Mouse (Mus musculus): ENCODE data around the gene Ptch2. TPM values are rescaled to one million over a fixed set of nuclear protein-coding genes. Genes with fewer than 3 reads are reported as not detected.

Ptch2 gene
- polyA plus RNA-seq, 1 experiment: 0.20 TPM

GRCm38 (mm10) chr4:117136034-117136433 lies 40.2 kb downstream of the Ptch2 start:
- H3K27me3 ChIP-seq (ENCODE audit: control insufficient read depth, insufficient read depth, insufficient read length): no peaks in the 10 kb centered on the region
- H3ac ChIP-seq (ENCODE audit: control insufficient read depth, insufficient read length, low read depth): no peak overlapping the region
- H3K79me3 ChIP-seq (ENCODE audit: low read depth): peaks cover 11% of the 10 kb centered on the region
- TF ChIP-seq CEBPB (IDR thresholded peaks at IDR 0.05; ENCODE audit: low read depth) (no peak), CTCF (IDR thresholded peaks at IDR 0.05; ENCODE audit: control insufficient read depth, insufficient read depth, insufficient read length) (no peak), FOSL1 (IDR thresholded peaks at IDR 0.05; ENCODE audit: insufficient read depth, low read length, poor library complexity, severe bottlenecking) (no peak), MAX (IDR thresholded peaks at IDR 0.05) (no peak), USF1 (IDR thresholded peaks at IDR 0.05; ENCODE audit: low read depth) (no peak), MYOD1 (IDR thresholded peaks at IDR 0.05; ENCODE audit: control insufficient read depth, insufficient read length, low read depth) (no peak), MYOG (IDR thresholded peaks at IDR 0.05; ENCODE audit: control insufficient read depth, extremely low read depth, insufficient read length) (no peak)
- H3K79me2 ChIP-seq (ENCODE audit: control insufficient read depth, insufficient read depth): peaks cover 25% of the 10 kb centered on the region
- no peak overlapping the region for H3K4me3 ChIP-seq (ENCODE audit: insufficient read depth, poor library complexity, severe bottlenecking)
- peaks cover 5% of the 10 kb centered on the region for H3K36me3 ChIP-seq (ENCODE audit: control insufficient read depth, insufficient read depth)

- Histone ChIP-seq H3K27me3 (ENCODE audit: control insufficient read depth, insufficient read depth, insufficient read length) (no peaks in the 10 kb centered on the region), H3K36me3 (ENCODE audit: control insufficient read depth, insufficient read depth) (no peaks in the 10 kb centered on the region), H3K79me2 (ENCODE audit: control insufficient read depth, insufficient read depth) (peaks cover 2% of the 10 kb centered on the region), H3ac (ENCODE audit: control insufficient read depth, insufficient read length, low read depth) (no peak overlapping the region), H3K4me3 (ENCODE audit: insufficient read depth, poor library complexity, severe bottlenecking) (no peak overlapping the region), H3K79me3 (ENCODE audit: low read depth) (no peaks in the 10 kb centered on the region)
- TF ChIP-seq USF1 (IDR thresholded peaks at IDR 0.05; ENCODE audit: low read depth) (no peak), MYOG (IDR thresholded peaks at IDR 0.05; ENCODE audit: control insufficient read depth, extremely low read depth, insufficient read length) (no peak), FOSL1 (IDR thresholded peaks at IDR 0.05; ENCODE audit: insufficient read depth, low read length, poor library complexity, severe bottlenecking) (no peak), MYOD1 (IDR thresholded peaks at IDR 0.05; ENCODE audit: control insufficient read depth, insufficient read length, low read depth) (no peak), MAX (IDR thresholded peaks at IDR 0.05) (no peak), CTCF (IDR thresholded peaks at IDR 0.05; ENCODE audit: control insufficient read depth, insufficient read depth, insufficient read length) (no peak), CEBPB (IDR thresholded peaks at IDR 0.05; ENCODE audit: low read depth) (no peak)
Measured at GRCm38 (mm10) chr4:117138295-117139216, 42.7 kb downstream of the Ptch2 start.

GRCm38 (mm10) chr4:117139217-117139612 lies 43.3 kb downstream of the Ptch2 start:
- Histone ChIP-seq H3K79me2 (ENCODE audit: control insufficient read depth, insufficient read depth) (no peaks in the 10 kb centered on the region), H3K4me3 (ENCODE audit: insufficient read depth, poor library complexity, severe bottlenecking) (no peak overlapping the region), H3ac (ENCODE audit: control insufficient read depth, insufficient read length, low read depth) (no peak overlapping the region), H3K79me3 (ENCODE audit: low read depth) (no peaks in the 10 kb centered on the region), H3K36me3 (ENCODE audit: control insufficient read depth, insufficient read depth) (no peaks in the 10 kb centered on the region), H3K27me3 (ENCODE audit: control insufficient read depth, insufficient read depth, insufficient read length) (no peaks in the 10 kb centered on the region)
- TF ChIP-seq CTCF (IDR thresholded peaks at IDR 0.05; ENCODE audit: control insufficient read depth, insufficient read depth, insufficient read length) (peak; percentile 20), MAX (IDR thresholded peaks at IDR 0.05) (peak; percentile 97), CEBPB (IDR thresholded peaks at IDR 0.05; ENCODE audit: low read depth) (no peak), USF1 (IDR thresholded peaks at IDR 0.05; ENCODE audit: low read depth) (peak; percentile 94)

- H3ac ChIP-seq (ENCODE audit: control insufficient read depth, insufficient read length, low read depth): no peak overlapping the region
- no peaks in the 10 kb centered on the region for H3K27me3 ChIP-seq (ENCODE audit: control insufficient read depth, insufficient read depth, insufficient read length)
- no peaks in the 10 kb centered on the region for H3K79me3 ChIP-seq (ENCODE audit: low read depth)
- H3K36me3 ChIP-seq (ENCODE audit: control insufficient read depth, insufficient read depth): no peaks in the 10 kb centered on the region
- no peak for TF ChIP-seq MYOG (IDR thresholded peaks at IDR 0.05; ENCODE audit: control insufficient read depth, extremely low read depth, insufficient read length)
- TF ChIP-seq MYOD1 (IDR thresholded peaks at IDR 0.05; ENCODE audit: control insufficient read depth, insufficient read length, low read depth): no peak
- no peak overlapping the region for H3K4me3 ChIP-seq (ENCODE audit: insufficient read depth, poor library complexity, severe bottlenecking)
- no peaks in the 10 kb centered on the region for H3K79me2 ChIP-seq (ENCODE audit: control insufficient read depth, insufficient read depth)
Measured at GRCm38 (mm10) chr4:117140613-117141012, 44.7 kb downstream of the Ptch2 start.

GRCm38 (mm10) chr4:117143023-117143422 lies 47.1 kb downstream of the Ptch2 start:
- no peaks in the 10 kb centered on the region for H3K27me3 ChIP-seq (ENCODE audit: control insufficient read depth, insufficient read depth, insufficient read length)
- no peak for TF ChIP-seq USF1 (IDR thresholded peaks at IDR 0.05; ENCODE audit: low read depth)
- TF ChIP-seq MAX (IDR thresholded peaks at IDR 0.05): no peak
- TF ChIP-seq MYOG (IDR thresholded peaks at IDR 0.05; ENCODE audit: control insufficient read depth, extremely low read depth, insufficient read length): no peak
- no peak for TF ChIP-seq MYOD1 (IDR thresholded peaks at IDR 0.05; ENCODE audit: control insufficient read depth, insufficient read length, low read depth)
- TF ChIP-seq CTCF (IDR thresholded peaks at IDR 0.05; ENCODE audit: control insufficient read depth, insufficient read depth, insufficient read length): no peak
- no peak for TF ChIP-seq FOSL1 (IDR thresholded peaks at IDR 0.05; ENCODE audit: insufficient read depth, low read length, poor library complexity, severe bottlenecking)
- TF ChIP-seq CEBPB (IDR thresholded peaks at IDR 0.05; ENCODE audit: low read depth): no peak
- H3K79me3 ChIP-seq (ENCODE audit: low read depth): no peaks in the 10 kb centered on the region
- H3K36me3 ChIP-seq (ENCODE audit: control insufficient read depth, insufficient read depth): no peaks in the 10 kb centered on the region
- no peaks in the 10 kb centered on the region for H3K79me2 ChIP-seq (ENCODE audit: control insufficient read depth, insufficient read depth)
- H3K4me3 ChIP-seq (ENCODE audit: insufficient read depth, poor library complexity, severe bottlenecking): no peak overlapping the region
- H3ac ChIP-seq (ENCODE audit: control insufficient read depth, insufficient read length, low read depth): no peak overlapping the region

GRCm38 (mm10) chr4:117145248-117145647 lies 49.4 kb downstream of the Ptch2 start:
- Histone ChIP-seq H3K79me3 (ENCODE audit: low read depth) (no peaks in the 10 kb centered on the region), H3K36me3 (ENCODE audit: control insufficient read depth, insufficient read depth) (peaks cover 8% of the 10 kb centered on the region), H3K79me2 (ENCODE audit: control insufficient read depth, insufficient read depth) (no peaks in the 10 kb centered on the region), H3K4me3 (ENCODE audit: insufficient read depth, poor library complexity, severe bottlenecking) (no peak overlapping the region), H3K27me3 (ENCODE audit: control insufficient read depth, insufficient read depth, insufficient read length) (no peaks in the 10 kb centered on the region), H3ac (ENCODE audit: control insufficient read depth, insufficient read length, low read depth) (no peak overlapping the region)
- TF ChIP-seq MYOD1 (IDR thresholded peaks at IDR 0.05; ENCODE audit: control insufficient read depth, insufficient read length, low read depth) (no peak), CTCF (IDR thresholded peaks at IDR 0.05; ENCODE audit: control insufficient read depth, insufficient read depth, insufficient read length) (no peak), USF1 (IDR thresholded peaks at IDR 0.05; ENCODE audit: low read depth) (no peak), MYOG (IDR thresholded peaks at IDR 0.05; ENCODE audit: control insufficient read depth, extremely low read depth, insufficient read length) (no peak), CEBPB (IDR thresholded peaks at IDR 0.05; ENCODE audit: low read depth) (no peak), MAX (IDR thresholded peaks at IDR 0.05) (no peak), FOSL1 (IDR thresholded peaks at IDR 0.05; ENCODE audit: insufficient read depth, low read length, poor library complexity, severe bottlenecking) (no peak)
